Mouse (Mus musculus) adipocyte (in vitro differentiated cells): ENCODE results near the gene Atg4c.

Experiments
- DNase-seq: peaks from one replicate; pipeline ENCODE4 v3.0.0-alpha.2; 2016; ENCODE audit warnings: low spot score

Gene Atg4c

DNA sequence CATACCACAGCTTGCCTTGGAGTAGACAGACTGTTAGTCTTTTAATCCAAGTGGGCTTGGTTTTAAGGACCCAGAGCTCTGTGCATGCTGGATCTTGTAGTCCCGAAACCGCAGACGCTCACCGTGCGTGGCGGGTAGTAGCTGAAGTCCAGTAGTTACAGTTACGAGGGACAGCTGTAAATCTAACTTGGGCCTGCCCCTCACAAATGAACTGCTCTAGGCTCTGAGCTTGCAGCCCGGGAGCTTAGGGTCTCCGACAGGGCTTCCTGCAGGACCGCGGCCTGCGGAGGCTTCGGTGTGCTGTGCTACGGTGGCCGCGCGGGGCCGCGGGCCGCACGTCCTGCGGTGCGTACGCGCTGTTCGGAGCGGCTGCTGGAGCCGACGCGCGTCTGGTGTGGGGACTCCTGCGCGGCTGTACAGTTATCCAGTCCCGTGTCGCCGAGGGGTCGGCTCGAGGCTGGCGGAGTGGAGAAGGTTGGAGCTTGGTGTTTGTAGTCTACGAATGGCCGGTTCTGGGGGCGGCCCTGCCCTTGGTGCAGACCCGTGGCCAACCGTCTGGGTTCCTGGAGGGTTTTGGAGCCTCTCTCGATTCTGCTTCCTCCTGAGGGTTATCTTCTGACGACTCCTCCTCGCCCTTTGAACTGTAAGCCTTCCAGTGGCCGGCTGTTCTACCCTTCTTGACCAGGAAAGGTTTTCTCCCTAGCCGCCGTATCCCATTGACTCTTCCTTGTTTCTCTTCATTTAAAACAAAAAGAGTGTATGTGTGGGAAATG is at the start of gene Atg4c:
Gene Atg4c, plus strand, starts transcription at position 125 of the 773 bp plus-strand sequence.
- peak; percentile 77 for DNase-seq

DNA sequence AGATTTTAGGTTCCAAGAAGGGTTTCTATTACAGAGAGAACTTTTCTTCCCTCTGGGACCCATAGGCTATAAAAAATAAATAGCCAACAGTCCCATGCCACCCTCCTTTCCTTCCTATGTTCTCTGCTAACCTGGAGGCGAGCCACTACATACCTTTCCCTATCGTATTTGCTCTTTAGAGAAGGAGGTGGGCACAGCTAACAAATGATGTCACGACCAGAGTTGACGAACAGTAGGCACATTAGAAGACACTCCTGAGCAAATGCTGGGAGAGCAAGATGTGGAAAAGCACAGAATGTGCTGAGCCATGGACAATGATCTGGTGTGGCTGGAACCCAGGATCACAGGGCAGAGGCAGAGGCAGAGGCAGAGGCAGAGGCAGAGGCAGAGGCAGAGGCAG is 42.3 kb upstream of the Atg4c start:
- no peak for DNase-seq

DNA sequence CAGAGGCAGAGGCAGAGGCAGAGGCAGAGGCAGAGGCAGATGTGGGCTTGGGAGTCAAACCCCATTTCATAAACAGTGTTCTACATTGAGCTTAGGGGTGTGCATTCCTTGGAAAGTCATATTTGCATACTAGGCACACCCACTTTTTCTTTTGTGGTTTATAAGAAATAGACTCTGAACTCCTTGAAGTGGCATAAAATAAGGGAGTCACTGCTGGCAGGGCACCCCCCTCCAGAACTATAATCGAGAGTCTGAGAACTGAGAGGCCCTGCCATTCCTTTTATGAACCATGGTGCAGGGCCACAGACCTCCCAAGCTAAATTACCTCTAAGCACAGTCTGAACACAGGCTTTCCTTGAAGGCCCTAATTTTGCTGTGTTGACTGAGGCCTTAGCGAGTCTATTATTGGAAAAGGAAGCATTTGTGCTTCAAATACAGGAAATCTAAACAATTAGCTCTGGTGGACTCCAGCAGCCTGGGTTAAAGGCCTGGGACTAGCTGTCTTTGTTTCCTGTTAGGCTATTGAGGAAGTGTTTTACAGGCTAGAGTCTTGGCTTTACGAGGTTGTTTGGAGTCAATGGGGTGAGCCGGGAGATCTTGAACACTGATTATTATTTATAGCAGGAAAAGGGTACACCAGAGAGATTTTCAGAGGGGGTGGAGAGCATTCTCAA is 41.7 kb upstream of the Atg4c start:
- no peak for DNase-seq

DNA sequence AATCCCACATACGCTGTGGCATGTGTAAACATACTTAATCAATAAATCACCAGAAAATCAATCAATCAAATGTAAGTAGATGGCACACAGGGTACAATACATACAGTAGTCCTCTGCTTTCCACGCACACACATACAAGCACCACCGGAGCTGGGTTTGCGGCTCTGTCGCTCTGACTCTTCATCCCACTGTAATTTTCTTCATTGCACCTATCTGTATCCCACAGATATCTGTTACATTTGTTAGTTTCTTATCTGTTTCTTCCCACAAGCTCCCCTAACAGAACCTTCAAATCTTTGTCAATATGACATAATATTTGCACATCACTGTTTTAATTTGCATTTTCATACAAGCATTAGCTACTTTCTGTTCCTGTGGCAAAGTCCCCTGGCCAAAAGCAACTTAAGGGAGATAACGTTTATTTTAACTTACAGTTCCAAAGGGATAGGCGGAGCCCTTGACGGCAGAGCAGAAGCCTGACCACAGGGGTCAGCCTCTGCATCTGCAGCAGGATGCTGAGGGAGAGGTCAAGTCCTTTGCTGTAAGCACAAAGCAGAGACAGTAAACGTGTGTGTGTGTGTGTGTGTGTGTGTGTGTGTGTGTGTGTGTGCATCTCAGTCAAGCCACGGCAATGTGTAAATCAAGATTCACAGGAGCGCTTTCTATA is 37.0 kb upstream of the Atg4c start:
- no peak for DNase-seq

DNA sequence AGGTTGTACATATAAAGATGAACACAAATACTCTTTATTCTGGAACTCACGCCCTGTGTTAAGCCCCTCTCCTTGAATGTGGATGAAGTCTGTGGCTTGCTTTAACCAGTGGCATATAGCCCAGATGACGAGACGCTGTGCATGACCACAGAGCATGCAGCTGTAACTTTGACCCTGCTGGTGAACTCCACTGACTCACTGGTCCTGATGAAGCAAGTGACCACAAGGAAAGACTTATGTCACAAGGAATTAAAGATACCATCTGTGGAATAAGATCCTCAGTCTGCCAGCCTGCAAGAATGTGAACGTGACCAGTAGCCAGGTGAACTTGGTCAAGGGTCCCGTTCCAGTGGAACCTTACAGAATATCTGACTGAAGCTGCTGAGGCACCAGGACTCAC is 35.2 kb upstream of the Atg4c start:
- DNase-seq = peak; percentile 29

DNA sequence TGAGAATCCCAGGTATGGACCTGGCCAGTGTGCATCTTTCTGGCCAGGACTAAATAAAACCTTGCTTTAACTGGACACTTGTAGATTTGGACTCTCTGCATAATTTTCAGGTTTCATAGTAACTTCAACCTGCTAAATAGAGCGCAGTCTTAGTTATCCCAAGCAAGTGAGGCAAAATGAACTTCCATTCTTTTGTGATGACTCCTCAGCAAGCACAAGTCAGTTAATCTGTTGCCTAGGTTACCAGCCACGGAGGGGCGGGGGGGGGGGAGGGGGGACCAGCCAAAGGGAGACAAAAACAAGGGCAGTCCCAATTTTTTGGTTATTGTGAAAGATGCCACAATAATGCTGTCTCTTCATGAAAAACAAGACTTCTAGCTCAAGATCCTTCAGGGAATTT is 33.3 kb upstream of the Atg4c start:
- DNase-seq = no peak

DNA sequence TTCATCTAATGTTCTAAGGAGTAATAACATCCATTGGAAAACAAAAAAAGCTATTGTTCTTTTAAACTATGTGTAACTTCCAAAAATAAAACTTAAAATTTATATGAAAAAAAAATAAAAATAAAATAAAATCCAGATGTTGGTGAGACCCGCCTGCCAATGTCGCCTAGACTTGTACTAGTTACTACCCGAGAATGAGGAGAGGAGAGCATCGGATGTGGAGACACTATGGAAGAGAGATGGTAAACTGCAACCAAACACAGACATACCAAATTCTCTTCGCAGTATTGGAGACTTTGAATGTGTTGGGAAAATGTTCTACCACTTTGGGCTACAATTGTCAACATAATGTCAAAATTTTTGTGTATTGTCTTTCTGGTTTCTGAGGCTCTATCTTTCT is 32.8 kb upstream of the Atg4c start:
- DNase-seq = no peak

DNA sequence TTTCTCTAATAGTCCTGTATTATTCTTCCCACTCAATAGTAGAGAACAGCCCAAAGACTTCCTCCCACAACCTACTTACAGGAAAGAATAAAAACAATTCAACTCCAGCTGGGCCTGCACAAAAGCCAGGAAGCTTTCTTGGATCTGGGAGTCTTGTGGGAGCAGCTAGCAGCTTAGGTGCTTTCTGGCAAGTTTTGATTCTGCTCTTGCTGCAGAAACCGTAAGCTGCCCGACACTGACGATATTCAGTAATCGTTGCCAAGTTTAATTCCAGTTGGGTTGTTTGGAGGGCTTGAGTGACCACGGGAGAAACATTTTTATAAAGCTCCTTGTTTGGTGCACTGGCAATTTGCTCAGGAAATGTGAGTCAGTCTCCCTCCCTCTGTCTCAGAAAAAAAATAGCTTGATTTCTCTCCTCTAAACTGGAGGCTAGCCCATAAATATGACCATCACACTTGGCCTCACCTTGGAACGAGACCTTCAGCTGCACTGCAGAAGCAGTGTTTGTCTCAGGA is 32.2 kb upstream of the Atg4c start:
- DNase-seq = peak; percentile 35

DNA sequence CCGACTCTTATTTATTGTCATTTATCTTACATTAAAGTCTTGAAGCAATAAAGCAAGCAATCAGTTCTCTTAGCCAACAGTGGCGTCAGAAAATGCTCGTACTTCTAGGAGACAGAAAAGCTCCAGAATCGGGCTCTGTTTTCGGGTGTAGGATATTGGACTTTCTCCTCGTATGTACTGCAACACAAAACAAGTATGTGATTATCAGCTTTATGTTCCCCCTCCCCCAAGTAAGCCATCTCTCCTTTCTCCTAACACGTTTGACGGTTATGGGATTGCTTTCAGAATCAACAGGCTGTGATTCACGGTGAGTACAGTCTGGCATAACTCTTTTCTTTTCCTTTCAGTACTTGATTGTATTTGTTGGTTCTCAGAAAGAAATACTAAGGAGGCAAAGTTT is 30.7 kb upstream of the Atg4c start:
- peak; percentile 36 for DNase-seq

DNA sequence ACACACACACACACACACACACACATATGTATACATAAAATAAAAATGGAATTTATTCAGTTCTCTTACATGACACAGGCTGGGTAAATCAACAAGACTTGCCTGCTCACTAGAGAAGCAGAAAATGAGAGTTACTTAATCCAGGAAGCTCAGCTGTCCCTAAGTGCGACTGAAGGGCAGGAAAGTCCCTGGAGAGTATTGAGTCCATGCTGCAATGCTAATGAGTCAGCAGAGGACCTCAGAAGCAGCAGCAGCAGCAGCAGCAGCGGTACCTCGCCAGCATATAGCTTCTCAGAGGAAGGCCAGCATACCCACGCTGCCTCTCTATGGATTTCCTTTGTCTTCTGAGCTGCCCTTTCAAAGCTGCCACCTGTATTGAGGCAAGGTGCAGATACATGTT is 30.2 kb upstream of the Atg4c start:
- peak; percentile 82 for DNase-seq

DNA sequence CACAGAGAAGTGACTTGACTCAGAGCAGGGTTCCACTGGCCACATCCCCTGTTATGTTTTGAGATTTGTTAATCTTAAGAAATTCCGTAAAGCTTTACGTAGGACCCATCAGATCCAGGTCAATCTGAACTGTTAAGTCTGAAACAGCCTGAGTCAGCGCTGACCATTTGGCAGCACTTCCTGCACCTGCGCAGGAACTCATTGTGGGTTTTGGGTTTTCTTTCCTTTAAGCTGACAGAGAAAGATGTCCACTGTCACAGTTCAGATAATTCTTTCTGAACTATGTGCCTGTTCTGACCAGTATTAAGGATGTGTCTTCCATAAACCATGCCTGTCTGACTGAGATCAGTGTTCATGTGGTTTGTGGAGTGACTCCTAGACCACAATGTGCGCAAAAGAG is 24.9 kb upstream of the Atg4c start:
- no peak for DNase-seq

DNA sequence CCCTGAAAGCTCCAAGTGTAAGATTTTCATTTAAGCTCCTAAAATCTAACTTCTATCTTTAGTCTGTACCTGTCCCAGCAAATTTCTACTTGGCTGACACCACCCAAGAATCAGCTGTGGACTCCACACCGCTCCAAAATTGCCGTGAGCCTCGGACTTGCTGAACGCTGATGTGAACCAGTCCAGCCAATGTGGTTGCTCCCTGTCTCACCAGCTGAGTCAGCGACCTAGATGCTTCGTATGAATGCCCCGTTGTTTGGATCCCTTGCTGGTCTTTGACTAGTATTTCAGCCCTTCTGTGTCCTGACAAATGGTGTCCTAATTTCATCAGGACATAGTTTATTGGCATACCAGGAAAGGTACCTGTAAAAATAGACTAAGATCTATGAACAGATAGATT is 19.5 kb upstream of the Atg4c start:
- no peak for DNase-seq

DNA sequence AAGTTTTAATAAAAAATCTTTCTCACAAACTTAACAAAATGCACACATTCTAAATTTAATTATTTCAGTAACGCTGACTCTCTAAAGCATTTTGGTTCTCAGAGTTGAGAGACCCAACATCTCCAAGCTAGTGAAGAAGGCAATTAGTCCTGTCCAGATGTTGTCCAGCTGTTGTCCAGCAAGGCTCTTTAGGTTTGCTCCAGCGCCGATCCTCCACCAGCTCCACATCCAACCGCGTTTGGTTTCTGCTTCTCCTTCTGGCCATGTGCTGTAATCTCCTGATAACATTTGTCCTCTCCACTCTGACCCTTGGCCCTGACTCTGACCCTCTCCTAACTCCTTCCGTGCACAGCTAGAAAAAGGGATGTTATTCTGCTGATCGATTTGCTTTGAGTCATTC is 16.9 kb upstream of the Atg4c start:
- no peak for DNase-seq

DNA sequence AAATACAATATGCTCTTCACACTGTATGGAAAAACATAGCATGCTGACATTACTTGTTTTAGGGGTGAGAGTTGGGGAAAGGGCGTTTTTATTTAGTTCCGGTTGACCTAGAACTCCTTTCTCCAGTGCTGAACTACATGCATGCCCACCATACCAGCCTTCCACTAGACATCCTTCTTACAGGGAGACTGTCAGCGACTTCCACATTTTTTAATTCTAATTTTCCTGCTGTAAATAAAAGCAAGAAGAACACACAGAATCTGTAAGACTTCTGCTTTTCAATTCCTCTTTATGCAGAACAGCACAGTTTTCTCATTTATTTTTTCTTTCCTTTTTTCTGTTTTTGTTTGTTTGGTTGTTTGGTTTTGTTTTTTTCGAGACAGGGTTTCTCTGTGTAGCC is 16.5 kb upstream of the Atg4c start:
- DNase-seq = no peak

DNA sequence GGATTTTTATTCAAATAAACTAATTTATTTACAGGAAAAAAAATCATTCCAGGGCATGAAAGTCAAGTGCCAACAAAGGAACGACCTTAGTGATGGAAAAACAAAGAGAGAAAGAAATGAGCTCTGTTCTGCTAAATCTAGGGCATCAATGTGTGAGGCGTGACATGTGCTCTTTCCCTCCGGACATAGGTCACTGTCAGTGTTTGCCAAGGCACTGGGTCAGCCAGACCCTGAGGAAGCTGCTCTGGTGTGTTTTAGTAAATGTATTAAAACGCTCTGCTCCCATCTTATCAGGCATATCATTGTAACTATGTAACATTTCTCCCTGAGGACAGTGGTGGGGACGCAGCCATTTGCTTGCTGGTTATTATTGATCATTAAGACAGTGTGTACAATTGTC is 14.9 kb upstream of the Atg4c start:
- no peak for DNase-seq

DNA sequence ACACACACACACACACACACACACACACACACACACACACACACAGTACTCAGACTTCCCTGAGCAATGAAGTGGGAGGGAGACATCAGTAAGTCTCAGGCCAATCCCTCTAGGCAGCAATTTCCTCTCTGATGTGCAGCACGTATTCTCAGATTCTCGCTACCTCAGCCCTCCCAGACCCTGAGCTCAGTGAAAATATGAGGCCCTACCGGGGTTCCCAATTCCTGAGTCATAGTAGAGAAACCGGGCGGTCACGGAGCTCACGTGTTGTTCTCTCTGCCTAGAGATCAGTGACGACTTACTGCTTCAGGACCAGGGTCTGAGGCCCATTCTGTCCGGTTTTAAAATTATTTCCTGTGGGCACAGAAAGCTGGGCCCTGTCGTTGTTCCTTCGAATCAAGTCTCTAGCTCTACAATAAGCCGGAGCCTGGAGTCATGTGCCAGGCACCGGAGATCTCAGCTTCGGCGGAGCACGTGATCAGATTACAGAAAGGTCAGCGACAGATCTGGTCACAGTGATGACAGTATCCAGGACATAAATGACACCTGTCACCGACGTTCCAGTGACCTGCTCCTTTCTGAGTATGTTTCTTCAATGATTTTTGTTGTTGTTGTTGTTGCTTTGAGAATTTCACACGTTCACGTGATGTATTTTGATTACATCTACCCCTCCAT is 14.2 kb upstream of the Atg4c start:
- DNase-seq = no peak

DNA sequence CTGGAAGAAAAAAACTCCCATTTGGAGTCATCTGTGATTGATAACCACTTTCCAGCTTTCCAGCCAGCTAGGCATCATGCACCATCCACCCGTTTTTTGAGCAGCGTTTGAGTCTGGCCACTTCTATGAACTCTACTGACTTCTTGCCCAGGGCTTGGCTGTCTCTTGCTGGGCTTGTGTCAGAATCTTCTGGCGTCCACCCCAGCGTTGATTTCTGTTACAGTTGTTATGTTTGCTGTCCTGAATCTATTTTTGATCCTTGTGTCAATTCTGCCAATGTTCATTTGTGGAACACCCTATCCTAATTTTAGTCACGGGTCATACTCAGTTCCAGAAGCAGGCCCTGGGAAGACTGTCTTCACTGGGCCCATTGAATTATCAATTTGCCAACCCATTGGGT is 12.8 kb upstream of the Atg4c start:
- DNase-seq = peak; percentile 87

DNA sequence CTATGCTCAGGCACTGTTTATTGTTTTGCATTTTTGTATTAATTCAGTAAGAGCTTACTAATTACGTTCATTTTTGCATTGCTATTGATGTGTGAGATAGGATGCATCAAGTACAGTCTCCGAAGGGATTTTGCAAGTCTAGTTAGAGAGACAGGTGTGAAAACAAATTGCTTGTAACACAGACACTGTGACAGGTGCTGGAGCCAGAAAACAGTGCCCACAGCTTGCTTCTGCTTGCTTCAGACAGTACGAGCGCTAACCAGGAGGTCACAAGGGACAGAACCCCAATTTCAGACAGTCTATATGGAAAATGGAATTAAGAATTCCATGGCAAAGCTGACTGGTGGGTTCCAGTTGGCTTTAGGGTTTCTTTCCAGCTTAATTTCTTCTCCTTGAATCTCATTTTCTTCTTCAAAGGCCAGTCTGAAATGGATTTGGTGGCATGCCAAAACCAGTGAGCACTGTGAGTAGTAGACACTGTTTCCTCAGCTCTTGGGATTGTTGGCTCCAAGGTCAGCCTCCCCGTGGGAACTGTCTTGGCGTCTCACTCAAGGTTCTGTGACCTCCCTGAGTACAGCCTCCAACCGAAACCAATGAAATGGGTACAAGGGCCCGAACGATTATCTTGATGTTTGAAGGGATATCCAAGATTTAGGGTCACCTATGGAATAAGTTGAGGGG is 11.9 kb upstream of the Atg4c start:
- peak; percentile 67 for DNase-seq

DNA sequence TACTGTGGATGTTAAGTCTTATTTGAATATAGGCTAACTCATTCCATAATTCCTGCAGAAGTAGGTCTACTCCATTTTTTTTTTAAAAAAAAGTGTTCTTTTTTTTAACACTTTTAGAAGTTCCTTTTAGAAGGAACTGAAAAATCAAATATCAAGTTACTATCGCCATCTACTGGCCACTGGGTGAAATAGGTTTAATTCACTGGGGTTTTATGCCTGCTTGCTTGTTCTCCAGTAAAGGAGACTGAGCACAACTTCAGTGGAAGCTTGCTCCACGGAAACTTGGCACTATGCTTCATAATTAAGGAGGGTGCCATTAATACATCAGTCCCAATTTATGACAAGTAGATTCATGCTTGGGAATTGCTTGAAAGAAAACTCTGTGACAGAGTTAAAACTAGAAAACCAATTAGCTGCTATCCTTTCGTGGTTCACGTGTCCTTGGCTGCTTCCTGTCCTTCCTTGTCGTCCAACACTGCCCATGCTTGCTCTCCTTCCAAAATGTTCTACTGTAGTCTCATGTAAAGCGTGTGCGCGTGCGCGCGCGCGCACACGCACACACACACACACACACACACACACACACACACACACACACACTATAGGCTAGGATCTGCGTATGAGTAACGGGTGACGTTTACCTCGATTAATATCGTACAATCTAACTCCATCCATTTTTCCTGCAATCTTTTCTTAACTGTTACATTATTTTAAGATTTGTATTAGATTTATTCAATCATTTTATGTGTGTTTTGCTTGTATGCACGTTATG is 10.9 kb upstream of the Atg4c start:
- DNase-seq = peak; percentile 65

DNA sequence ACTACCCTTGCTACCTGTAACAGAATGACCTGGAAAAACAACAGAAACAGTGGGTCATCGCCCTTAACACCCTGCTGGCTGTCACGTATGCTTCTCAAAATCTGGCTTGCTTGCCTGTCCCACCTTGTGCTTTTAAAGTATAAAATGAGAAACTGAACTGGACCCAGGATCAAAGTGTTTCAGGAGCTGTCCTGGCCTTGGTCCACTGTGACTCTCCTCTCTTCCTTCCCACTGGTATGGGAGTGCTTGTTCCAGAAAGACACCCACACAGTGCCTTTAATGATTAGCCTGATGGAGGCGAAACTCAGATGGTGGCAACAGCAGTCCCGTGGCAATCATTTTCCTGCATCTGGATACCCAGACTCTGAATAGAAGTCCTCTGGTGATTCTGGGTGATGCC is 9.1 kb upstream of the Atg4c start:
- no peak for DNase-seq

DNA sequence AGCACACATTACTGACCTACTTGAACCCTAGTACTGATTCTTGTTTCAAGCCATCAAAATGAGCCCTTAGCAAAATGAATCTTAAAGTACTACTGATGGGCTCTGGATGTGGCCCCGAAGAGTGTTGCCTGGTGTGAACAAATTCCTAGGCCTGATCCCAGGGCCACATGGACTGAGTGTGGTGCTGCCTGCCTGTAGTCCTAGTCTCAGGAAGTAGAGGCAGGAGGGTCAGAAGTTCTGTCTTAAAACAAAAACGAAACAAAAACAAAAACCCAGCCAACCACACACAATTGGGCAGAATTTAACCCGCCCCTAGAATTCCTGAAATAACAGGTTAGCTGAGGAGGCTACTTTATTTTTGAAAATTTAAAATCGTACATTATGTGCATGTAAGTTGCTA is 8.4 kb upstream of the Atg4c start:
- no peak for DNase-seq
